Mouse (Mus musculus) induced T-regulatory cell, adult 2 months (primary cell): ENCODE measurements around the gene Olfr1229.

ENCODE experiments used
- DNase-seq: peaks from one replicate; pipeline ENCODE4 v3.0.0-alpha.2; 2012; ENCODE audit warnings: low read depth

Gene Olfr1229

DNA sequence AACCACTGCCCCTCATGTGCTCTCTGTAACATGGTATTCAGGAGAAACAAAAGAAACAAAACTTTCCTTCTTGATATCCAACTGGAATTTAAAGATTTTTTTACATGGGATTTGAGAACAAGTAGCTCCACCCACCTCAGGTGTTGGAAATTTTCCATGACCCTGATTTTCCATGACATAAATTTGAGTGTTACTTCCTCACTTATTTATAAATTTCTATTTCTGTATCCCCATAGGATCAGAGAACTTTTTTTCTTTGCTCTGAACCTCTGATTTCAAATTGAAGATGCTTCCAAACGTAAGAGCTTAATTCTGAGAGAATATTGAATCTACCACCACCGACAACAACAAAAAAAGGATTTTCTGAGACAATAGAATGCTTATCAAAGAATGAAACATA, at the start of gene Olfr1229:
Olfr1229 (minus strand) TSS at position 101 of the 400 bp plus-strand sequence.
- DNase-seq = no peak

DNA sequence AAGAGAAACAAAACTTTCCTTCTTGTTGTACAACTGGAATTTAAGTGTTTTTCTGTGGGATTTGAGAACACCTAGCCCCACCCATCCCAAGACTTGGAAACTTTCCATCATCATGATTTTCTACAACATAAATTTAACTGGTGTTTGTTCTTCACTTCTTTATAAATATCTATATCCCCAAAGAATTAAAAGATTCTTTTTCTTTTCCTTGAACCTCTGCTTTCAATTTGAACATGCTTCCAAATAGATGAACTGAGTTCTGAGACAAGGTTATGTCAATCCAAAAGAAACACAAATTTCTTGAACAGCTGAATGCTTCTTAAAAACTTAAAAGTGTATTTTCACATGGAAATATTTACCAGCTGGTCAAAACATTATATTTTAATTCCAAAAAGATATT, 41.8 kb upstream of the Olfr1229 start, which contains the start of gene Olfr1232:
Olfr1232 (minus strand) TSS at position 101 of the 400 bp plus-strand sequence.
- no peak for DNase-seq

DNA sequence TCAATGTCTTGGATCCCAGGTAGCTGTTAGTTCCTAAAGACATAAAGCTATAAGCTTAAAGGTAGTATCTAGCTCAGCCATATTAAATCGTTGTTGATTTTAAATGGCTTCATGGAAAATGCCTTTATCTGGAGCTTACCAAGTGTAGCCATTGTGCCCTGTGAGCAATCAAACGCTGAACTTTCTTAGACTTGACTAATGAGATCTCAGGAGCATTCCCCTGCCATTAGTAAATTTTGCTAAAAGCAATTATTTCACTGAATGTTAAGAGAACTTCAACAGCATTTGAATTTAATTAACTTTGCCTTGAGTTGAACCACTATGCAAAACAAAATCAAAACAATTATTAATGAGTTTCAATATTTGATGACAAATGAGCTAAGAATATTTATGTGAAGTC, 19.2 kb upstream of the Olfr1229 start, which contains the start of gene Olfr1231:
Olfr1231 (minus strand) TSS at position 101 of the 400 bp plus-strand sequence.
- no peak for DNase-seq

DNA sequence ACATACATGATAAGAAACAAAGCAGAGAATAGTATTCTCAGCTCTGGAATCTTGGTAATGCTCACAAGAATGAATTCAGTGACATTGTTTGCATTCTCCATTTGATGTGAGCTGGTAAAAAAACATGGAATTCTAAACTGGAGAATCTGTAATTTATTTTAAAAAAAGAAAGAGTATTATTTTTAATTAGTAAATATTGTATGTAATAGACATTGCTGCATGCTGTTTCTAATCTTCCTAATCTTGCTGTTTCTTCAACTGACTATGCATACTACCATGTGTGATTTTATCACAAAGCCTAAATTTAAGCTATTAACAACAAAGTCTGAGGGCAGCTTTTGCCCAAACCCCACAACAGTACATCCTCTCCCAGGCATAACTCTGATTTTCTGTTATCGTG, 9.4 kb upstream of the Olfr1229 start, which contains the start of gene Olfr1230:
Olfr1230 (minus strand) TSS at position 101 of the 400 bp plus-strand sequence.
- DNase-seq = no peak

DNA sequence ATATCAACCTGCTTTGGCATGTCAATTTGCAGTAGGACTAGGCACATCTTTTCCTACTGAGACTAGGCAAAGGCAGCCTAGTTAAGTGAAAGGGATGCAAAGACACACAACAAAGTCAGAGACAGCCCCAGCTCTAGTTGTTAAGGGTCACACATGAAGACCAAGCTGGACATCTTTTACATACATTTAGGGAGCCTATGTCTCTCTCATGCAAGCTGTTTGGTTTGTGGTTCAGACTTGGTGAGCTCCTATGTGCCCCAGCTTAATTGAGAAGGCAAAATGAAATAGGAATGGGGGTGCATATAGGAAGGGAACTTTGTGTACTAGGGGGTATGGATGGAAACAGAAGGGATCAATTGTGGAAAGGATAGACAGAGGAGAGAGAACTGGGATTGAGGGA, 33.9 kb downstream of the Olfr1229 start, which contains the start of gene Olfr1228:
Olfr1228 (minus strand) TSS at position 101 of the 400 bp plus-strand sequence.
- DNase-seq = no peak
